Mouse (Mus musculus) stomach, embryonic 15.5 days (tissue): ENCODE data around the gene Camkk1. TPM values are rescaled to one million over a fixed set of nuclear protein-coding genes. Genes with fewer than 3 reads are reported as not detected.

Experiments used
- ATAC-seq: fragments of 200-750 bp; cut with Nextera tagmentation; 2 replicates; pipeline ENCODE4 v1.8.0; 2017; ENCODE audit warnings: low read depth, moderate number of reproducible peaks, moderate TSS enrichment; ENCODE audit not compliant: insufficient read depth, low FRiP score
- H3K27ac ChIP-seq: fragments of 300-500 bp; sonication (generic); 2 replicates; pipeline ENCODE4 v1.5.1; 2015; ENCODE audit warnings: mild to moderate bottlenecking, inconsistent platforms
- H3K27me3 ChIP-seq: fragments of 300-500 bp; sonication (generic); replicated peaks from 2 replicates; pipeline ENCODE4 v1.6.1; 2015; ENCODE audit warnings: inconsistent platforms
- H3K36me3 ChIP-seq: fragments of 300-500 bp; sonication (generic); 2 replicates; pipeline ENCODE4 v1.6.1; 2015; ENCODE audit warnings: inconsistent platforms
- H3K4me1 ChIP-seq: fragments of 300-500 bp; sonication (generic); 2 replicates; pipeline ENCODE4 v1.6.1; 2015; ENCODE audit warnings: inconsistent platforms
- H3K4me2 ChIP-seq: fragments of 300-500 bp; sonication (generic); 2 replicates; pipeline ENCODE4 v1.6.1; 2015; ENCODE audit warnings: mild to moderate bottlenecking, inconsistent platforms
- H3K4me3 ChIP-seq: fragments of 300-500 bp; sonication (generic); replicated peaks from 2 replicates; pipeline ENCODE4 v1.5.1; 2015; ENCODE audit warnings: inconsistent platforms
- H3K9ac ChIP-seq: fragments of 300-500 bp; sonication (generic); 2 replicates; pipeline ENCODE4 v1.6.1; 2015; ENCODE audit warnings: inconsistent platforms
- H3K9me3 ChIP-seq: fragments of 300-500 bp; sonication (generic); 2 replicates; pipeline ENCODE4 v1.6.1; 2016; ENCODE audit warnings: inconsistent platforms
- WGBS: fragments of 180-500 bp; shearing (Covaris S2); methylation state at CpG from one replicate; pipeline ENCODE4 v1.1.7; 2015; 5-methylcytosine and 5-hydroxymethylcytosine counted together
- polyA plus RNA-seq: library from polyadenylated mRNA; unstranded; fragments of >200 nt; fragmentation: Nextera tagmentation; extraction: Ambion mirVana; gene quantifications from 2 replicates; pipeline ENCODE4 v1.2.1, GENCODE M21; 2015

Camkk1 gene
- polyA plus RNA-seq, 1 experiment from 2014 or later, result 10.6 TPM

GRCm38 (mm10) chr11:73016103-73016420 is 2.7 kb upstream of the Camkk1 start:
- Histone ChIP-seq H3K9ac (no peak overlapping the region), H3K36me3 (no peaks in the 10 kb centered on the region), H3K9me3 (no peaks in the 10 kb centered on the region), H3K4me3 (no peak overlapping the region), H3K27ac (peak overlapping the region; percentile 6; the same call in 1 of the 2 replicates), H3K27me3 (peaks cover 11% of the 10 kb centered on the region; the same call in 1 of the 2 replicates), H3K4me1 (peaks cover 37% of the 10 kb centered on the region), H3K4me2 (no peak overlapping the region)
- 69% methylated on average over 6 of the region's 6 CpGs for WGBS
- ATAC-seq, result no peak

GRCm38 (mm10) chr11:73019147-73019795 is 463 bp downstream of the Camkk1 start:
- peak overlapping the region; percentile 37; the same call in 1 of the 2 replicates for H3K9ac ChIP-seq
- peaks cover 15% of the 10 kb centered on the region; the same call in 1 of the 2 replicates for H3K27me3 ChIP-seq
- no peaks in the 10 kb centered on the region for H3K36me3 ChIP-seq
- peak overlapping the region; percentile 59 for H3K4me3 ChIP-seq
- WGBS, result 1% methylated on average over 46 of the region's 46 CpGs
- H3K4me2 ChIP-seq, result peak overlapping the region; percentile 98
- H3K27ac ChIP-seq, result no peak overlapping the region
- peak; percentile 15; the same call in 1 of the 2 replicates for ATAC-seq
- no peaks in the 10 kb centered on the region for H3K9me3 ChIP-seq
- H3K4me1 ChIP-seq, result peaks cover 46% of the 10 kb centered on the region

GRCm38 (mm10) chr11:73020953-73021800 is 2.4 kb downstream of the Camkk1 start:
- H3K36me3 ChIP-seq, result no peaks in the 10 kb centered on the region
- H3K9ac ChIP-seq, result no peak overlapping the region
- 62% methylated on average over 7 of the region's 7 CpGs for WGBS
- H3K27ac ChIP-seq, result no peak overlapping the region
- peaks cover 15% of the 10 kb centered on the region; the same call in 1 of the 2 replicates for H3K27me3 ChIP-seq
- H3K9me3 ChIP-seq, result no peaks in the 10 kb centered on the region
- H3K4me2 ChIP-seq, result no peak overlapping the region
- ATAC-seq, result no peak
- H3K4me3 ChIP-seq, result no peak overlapping the region
- H3K4me1 ChIP-seq, result peaks cover 37% of the 10 kb centered on the region

DNA sequence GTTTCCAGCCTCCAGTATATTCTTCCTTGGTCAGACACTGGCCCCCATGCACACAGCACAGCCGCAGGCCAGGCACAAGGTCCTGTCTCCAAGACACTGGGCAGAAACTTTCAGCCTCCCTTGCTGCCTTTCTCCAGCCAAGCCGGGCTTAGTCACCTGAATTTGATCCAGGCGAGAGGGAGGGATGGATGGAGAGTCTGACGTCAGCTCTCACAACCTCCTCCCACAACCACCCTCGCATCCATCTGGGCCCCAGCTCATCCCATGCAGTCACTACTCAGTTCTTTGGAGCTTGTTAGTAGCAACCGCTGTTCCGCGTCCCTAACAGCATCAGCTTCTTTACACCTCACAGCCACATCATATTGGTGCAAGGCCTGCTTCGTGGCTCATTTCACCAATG is 4.3 kb downstream of the Camkk1 start:
- Histone ChIP-seq H3K4me1 (peaks cover 39% of the 10 kb centered on the region; the same call in 1 of the 2 replicates), H3K27ac (peak overlapping the region; percentile 51; the same call in 1 of the 2 replicates), H3K27me3 (peaks cover 15% of the 10 kb centered on the region; the same call in 1 of the 2 replicates), H3K9me3 (no peaks in the 10 kb centered on the region), H3K4me3 (no peak overlapping the region), H3K4me2 (no peak overlapping the region), H3K9ac (no peak overlapping the region), H3K36me3 (peaks cover 3% of the 10 kb centered on the region; the same call in 1 of the 2 replicates)
- ATAC-seq, result no peak
- WGBS, result 48% methylated on average over 9 of the region's 9 CpGs

- WGBS, result 52% methylated on average over 4 of the region's 4 CpGs
- no peak overlapping the region for H3K27ac ChIP-seq
Measured at GRCm38 (mm10) chr11:73023827-73024226, 5.0 kb downstream of the Camkk1 start.

DNA sequence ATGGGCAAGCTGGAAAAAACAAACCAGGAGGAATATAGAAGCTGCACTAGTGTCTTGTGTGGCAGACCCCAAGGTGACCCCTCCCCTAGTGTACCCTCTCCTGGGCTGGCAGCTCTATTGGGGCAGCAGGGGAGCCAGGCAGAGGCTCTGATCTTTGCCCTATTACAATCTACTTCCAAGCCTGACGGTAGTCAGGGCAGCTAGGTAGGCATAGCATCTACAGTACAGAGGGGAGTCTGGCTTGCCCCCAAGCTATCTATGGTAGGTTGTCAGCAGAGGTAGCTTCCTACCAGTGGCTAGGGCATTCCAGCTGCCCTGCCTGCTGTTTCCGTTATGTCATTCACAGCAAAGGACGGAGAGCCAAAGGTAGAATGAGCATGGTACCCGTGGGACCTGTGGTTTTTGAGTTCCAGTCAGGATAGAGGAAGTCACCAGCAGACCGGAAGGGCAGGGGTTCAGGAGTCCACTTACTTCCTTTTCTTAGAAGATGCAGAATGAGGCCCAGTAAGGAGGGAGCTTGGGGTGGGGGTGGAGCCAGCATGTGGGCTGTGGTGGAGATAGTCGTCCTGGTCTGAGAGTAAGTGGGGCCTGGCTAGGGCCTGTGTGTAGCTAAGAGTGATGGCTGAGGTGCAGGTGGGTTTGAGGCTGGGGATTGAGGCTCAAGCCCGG is 5.6 kb downstream of the Camkk1 start:
- Histone ChIP-seq H3K4me1 (peaks cover 30% of the 10 kb centered on the region; the same call in 1 of the 2 replicates), H3K4me3 (no peak overlapping the region), H3K9me3 (no peaks in the 10 kb centered on the region), H3K36me3 (peaks cover 6% of the 10 kb centered on the region; the same call in 1 of the 2 replicates), H3K27me3 (peaks cover 15% of the 10 kb centered on the region; the same call in 1 of the 2 replicates), H3K27ac (peak overlapping the region; percentile 23; the same call in 1 of the 2 replicates), H3K9ac (no peak overlapping the region), H3K4me2 (no peak overlapping the region)
- ATAC-seq, result 0 out of 2 replicates have a peak, but pooled peaks have one; percentile 13
- 52% methylated on average over 7 of the region's 7 CpGs for WGBS

More at GRCm38 (mm10) chr11:73023827-73024226, 5.0 kb downstream of the Camkk1 start:
- Histone ChIP-seq H3K9me3 (no peaks in the 10 kb centered on the region), H3K27me3 (peaks cover 15% of the 10 kb centered on the region; the same call in 1 of the 2 replicates), H3K4me2 (no peak overlapping the region), H3K9ac (no peak overlapping the region), H3K36me3 (peaks cover 6% of the 10 kb centered on the region; the same call in 1 of the 2 replicates), H3K4me1 (peaks cover 34% of the 10 kb centered on the region; the same call in 1 of the 2 replicates), H3K4me3 (no peak overlapping the region)
- no peak for ATAC-seq

DNA sequence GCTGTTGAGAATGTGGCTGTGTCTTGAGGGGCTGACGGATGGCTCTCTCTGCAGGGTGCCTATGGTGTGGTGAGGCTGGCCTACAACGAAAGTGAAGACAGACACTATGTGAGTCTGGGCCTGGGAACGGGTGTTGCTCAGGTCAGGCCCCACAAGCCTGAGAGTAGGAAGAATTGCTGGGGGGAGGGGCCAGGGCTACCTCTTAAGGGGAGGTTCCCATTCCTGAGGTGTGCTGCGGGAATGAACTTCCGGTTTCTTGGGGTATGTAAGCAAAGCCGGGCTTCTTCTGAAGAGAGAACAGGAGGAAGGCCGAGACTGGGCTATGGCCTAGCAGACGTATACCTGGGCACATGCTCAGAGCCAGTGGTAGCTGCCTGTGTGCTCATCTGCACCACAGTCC is 8.2 kb downstream of the Camkk1 start:
- H3K4me1 ChIP-seq, result peaks cover 29% of the 10 kb centered on the region; the same call in 1 of the 2 replicates
- H3K36me3 ChIP-seq, result peaks cover 6% of the 10 kb centered on the region; the same call in 1 of the 2 replicates
- H3K27me3 ChIP-seq, result no peaks in the 10 kb centered on the region
- H3K9ac ChIP-seq, result no peak overlapping the region
- no peaks in the 10 kb centered on the region for H3K9me3 ChIP-seq
- ATAC-seq, result no peak
- 52% methylated on average over 8 of the region's 8 CpGs for WGBS
- H3K27ac ChIP-seq, result no peak overlapping the region
- no peak overlapping the region for H3K4me3 ChIP-seq
- H3K4me2 ChIP-seq, result no peak overlapping the region; the same call in 1 of the 2 replicates

- whole genome bisulfite sequencing, result 26% methylated on average over 20 of the region's 20 CpGs
- no peaks in the 10 kb centered on the region for H3K27me3 ChIP-seq
- peak overlapping the region; percentile 36 for H3K4me3 ChIP-seq
- H3K27ac ChIP-seq, result peak overlapping the region; percentile 72
- peaks cover 11% of the 10 kb centered on the region; the same call in 1 of the 2 replicates for H3K4me1 ChIP-seq
- H3K9ac ChIP-seq, result no peak overlapping the region
- H3K36me3 ChIP-seq, result peaks cover 6% of the 10 kb centered on the region; the same call in 1 of the 2 replicates
- H3K4me2 ChIP-seq, result peak overlapping the region; percentile 69
- H3K9me3 ChIP-seq, result no peaks in the 10 kb centered on the region
- ATAC-seq, result peak; percentile 86
Measured at GRCm38 (mm10) chr11:73030821-73031498, 12.2 kb downstream of the Camkk1 start.

DNA sequence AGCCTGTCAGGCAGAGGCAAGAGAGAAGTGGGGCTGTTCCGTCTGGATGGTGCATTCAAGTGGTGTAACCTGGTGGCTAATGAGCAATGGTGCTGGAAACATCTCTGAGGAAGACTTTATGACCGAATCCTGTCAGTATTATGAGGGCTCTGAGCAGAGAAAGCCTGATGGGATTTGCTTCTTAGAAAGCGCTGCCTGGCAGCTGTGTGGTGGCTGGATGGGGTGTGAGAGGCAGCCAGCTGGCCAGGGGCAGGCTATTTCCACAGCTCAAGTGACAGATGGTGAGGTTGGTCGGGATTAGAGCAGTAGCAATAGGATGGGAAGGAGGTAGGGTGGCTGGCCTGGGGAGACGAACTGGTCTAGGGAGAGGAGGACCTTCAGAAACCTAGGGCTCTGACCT is 12.7 kb downstream of the Camkk1 start:
- Histone ChIP-seq H3K4me2 (no peak overlapping the region), H3K36me3 (peaks cover 6% of the 10 kb centered on the region; the same call in 1 of the 2 replicates), H3K9me3 (no peaks in the 10 kb centered on the region), H3K9ac (no peak overlapping the region), H3K4me1 (peaks cover 12% of the 10 kb centered on the region; the same call in 1 of the 2 replicates), H3K27me3 (no peaks in the 10 kb centered on the region), H3K4me3 (no peak overlapping the region), H3K27ac (peak overlapping the region; percentile 70)
- no peak for ATAC-seq
- 76% methylated on average over 5 of the region's 5 CpGs for WGBS

GRCm38 (mm10) chr11:73036077-73036476 is 17.3 kb downstream of the Camkk1 start:
- 83% methylated on average over 7 of the region's 7 CpGs for WGBS
- no peak overlapping the region for H3K4me3 ChIP-seq
- no peaks in the 10 kb centered on the region for H3K27me3 ChIP-seq
- no peaks in the 10 kb centered on the region for H3K36me3 ChIP-seq
- no peak for ATAC-seq
- H3K9me3 ChIP-seq, result no peaks in the 10 kb centered on the region
- no peak overlapping the region for H3K4me2 ChIP-seq
- no peak overlapping the region for H3K9ac ChIP-seq
- H3K27ac ChIP-seq, result no peak overlapping the region
- peaks cover 9% of the 10 kb centered on the region; the same call in 1 of the 2 replicates for H3K4me1 ChIP-seq

DNA sequence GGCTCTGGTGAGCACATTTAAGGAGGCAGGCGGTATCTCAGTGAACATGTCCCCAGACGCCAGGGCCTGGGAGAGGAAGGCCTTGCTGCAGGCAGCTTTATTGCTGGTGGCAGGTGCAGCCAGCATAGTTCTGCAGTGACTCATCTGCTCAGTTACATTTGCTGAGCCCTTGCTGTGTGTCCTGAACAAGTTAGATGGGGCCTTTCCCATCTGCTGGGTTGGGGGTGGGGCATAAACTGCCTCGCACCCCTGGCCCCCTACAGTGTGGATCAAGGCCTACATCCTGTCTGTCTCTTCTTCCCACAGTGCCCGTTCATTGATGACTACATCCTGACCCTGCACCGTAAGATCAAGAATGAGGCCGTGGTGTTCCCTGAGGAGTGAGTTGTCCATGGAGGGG is 18.1 kb downstream of the Camkk1 start:
- H3K9me3 ChIP-seq, result no peaks in the 10 kb centered on the region
- no peaks in the 10 kb centered on the region for H3K27me3 ChIP-seq
- H3K4me1 ChIP-seq, result 0 out of 2 replicates have a peak, but pooled peaks cover 4% of the 10 kb centered on the region
- no peaks in the 10 kb centered on the region for H3K36me3 ChIP-seq
- H3K4me3 ChIP-seq, result no peak overlapping the region
- H3K9ac ChIP-seq, result no peak overlapping the region
- 54% methylated on average over 6 of the region's 6 CpGs for WGBS
- ATAC-seq, result no peak
- H3K4me2 ChIP-seq, result no peak overlapping the region
- no peak overlapping the region for H3K27ac ChIP-seq
